Mouse (Mus musculus) limb, embryonic 11.5 days (tissue): ENCODE results near the gene Bmp7. TPM values are rescaled to one million over a fixed set of nuclear protein-coding genes. Genes with fewer than 3 reads are reported as not detected.

Experiments used
- ATAC-seq: fragments of 200-750 bp; cut with Nextera tagmentation; 2 replicates; pipeline ENCODE4 v1.8.0; 2017; ENCODE audit warnings: low read depth; ENCODE audit not compliant: insufficient number of reproducible peaks, low FRiP score, low TSS enrichment
- DNase-seq: peaks from one replicate; pipeline ENCODE4 v3.0.0-alpha.2; 2015; ENCODE audit warnings: low spot score
- H3K27ac ChIP-seq: fragments of 300-500 bp; sonication (generic); replicated peaks from 2 replicates; pipeline ENCODE4 v1.5.1; 2014; ENCODE audit warnings: low read depth, mild to moderate bottlenecking, low read length
- H3K27me3 ChIP-seq: fragments of 300-500 bp; sonication (generic); 2 replicates; pipeline ENCODE4 v1.6.1; 2014; ENCODE audit warnings: mild to moderate bottlenecking, low read length, mixed read lengths; ENCODE audit not compliant: control insufficient read depth, insufficient read depth
- H3K36me3 ChIP-seq: fragments of 300-500 bp; sonication (generic); 2 replicates; pipeline ENCODE4 v1.6.1; 2014; ENCODE audit warnings: mild to moderate bottlenecking, low read length, moderate library complexity, mixed read lengths; ENCODE audit not compliant: control insufficient read depth, insufficient read depth
- H3K4me1 ChIP-seq: fragments of 300-500 bp; sonication (generic); 2 replicates; pipeline ENCODE4 v1.6.1; 2014; ENCODE audit warnings: low read length, mixed read lengths; ENCODE audit not compliant: control insufficient read depth, insufficient read depth
- H3K4me2 ChIP-seq: fragments of 300-500 bp; sonication (generic); 2 replicates; pipeline ENCODE4 v1.6.1; 2014; ENCODE audit warnings: low read depth, mild to moderate bottlenecking, moderate library complexity; ENCODE audit not compliant: severe bottlenecking
- H3K4me3 ChIP-seq: fragments of 300-500 bp; sonication (generic); 2 replicates; pipeline ENCODE4 v1.5.1; 2014; ENCODE audit warnings: low read depth, low read length
- H3K9ac ChIP-seq: fragments of 300-500 bp; sonication (generic); 2 replicates; pipeline ENCODE4 v1.6.1; 2014; ENCODE audit warnings: mild to moderate bottlenecking, low read length
- H3K9me3 ChIP-seq: fragments of 300-500 bp; sonication (generic); 2 replicates; pipeline ENCODE4 v1.6.1; 2016; ENCODE audit warnings: low read length; ENCODE audit not compliant: control insufficient read depth
- WGBS: fragments of 180-500 bp; shearing (Covaris S2); extraction: QIAGEN DNeasy Blood & Tissue Kit; methylation state at CpG from one replicate; pipeline ENCODE4 v1.1.7; 2014; 5-methylcytosine and 5-hydroxymethylcytosine counted together
- polyA plus RNA-seq: library from polyadenylated mRNA; unstranded; fragments of >200 nt; fragmentation: Nextera tagmentation; extraction: Ambion mirVana; gene quantifications from 2 replicates; pipeline ENCODE4 v1.2.1, GENCODE M21; 2014

The Bmp7 gene
- 38.1 and 40.9 TPM in 2 replicates for polyA plus RNA-seq

DNA sequence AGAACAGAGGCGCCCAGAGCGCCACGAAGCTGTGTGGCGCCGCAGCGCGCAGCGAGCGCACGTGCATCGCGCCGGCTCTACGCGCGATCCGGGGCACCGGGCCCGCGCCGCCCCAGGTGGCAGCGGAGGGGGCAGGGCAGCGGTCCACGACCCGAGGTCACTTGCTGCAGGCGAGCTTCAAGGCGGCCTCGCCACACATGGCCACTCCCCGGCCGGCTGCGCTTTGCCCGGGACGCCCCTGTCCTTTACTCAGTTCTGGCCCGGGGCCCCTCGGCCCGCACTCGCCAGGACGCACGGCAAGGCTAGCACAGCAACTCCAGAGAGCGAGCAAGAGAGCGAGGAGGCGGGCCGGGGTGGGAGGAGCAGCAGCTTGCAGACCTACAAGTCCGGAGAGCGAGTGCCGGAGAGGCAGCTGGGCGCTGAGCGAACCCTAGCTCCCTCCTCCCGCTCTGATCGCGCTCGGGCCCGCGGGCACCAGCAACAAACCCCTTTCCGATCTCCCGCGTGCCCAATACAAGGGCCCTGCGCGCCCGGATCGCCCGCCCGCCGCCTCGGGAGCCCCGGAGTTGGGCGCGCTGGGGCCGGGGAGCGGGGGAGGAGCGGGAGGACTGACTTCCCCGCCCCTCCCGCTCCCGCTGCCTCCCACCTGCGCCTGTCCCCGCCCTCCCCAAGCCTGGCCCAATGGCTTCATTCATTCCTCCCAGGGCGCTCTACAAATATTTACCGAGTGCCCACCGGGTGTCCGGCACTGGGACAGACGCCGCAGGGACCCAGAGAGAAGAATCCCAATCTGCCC is at the start of gene Bmp7:
TSS of gene Bmp7 (minus strand) at position 319 of the 796 bp plus-strand sequence.
- ATAC-seq (peak; percentile 65), DNase-seq (peak; percentile 87)
- no peaks in the 10 kb centered on the region for H3K9me3 ChIP-seq
- WGBS, result under 1% methylated on average over 82 of the region's 82 CpGs
- no peaks in the 10 kb centered on the region for H3K36me3 ChIP-seq
- H3K4me1 ChIP-seq, result peaks cover 45% of the 10 kb centered on the region
- H3K27me3 ChIP-seq, result 0 out of 2 replicates have a peak, but pooled peaks cover 4% of the 10 kb centered on the region
- H3K27ac ChIP-seq, result peak within 1 kb of the TSS; percentile 91
- peak within 1 kb of the TSS; percentile 100 for H3K4me2 ChIP-seq
- H3K9ac ChIP-seq, result peak within 1 kb of the TSS; percentile 73
- peak within 1 kb of the TSS; percentile 69 for H3K4me3 ChIP-seq

DNA sequence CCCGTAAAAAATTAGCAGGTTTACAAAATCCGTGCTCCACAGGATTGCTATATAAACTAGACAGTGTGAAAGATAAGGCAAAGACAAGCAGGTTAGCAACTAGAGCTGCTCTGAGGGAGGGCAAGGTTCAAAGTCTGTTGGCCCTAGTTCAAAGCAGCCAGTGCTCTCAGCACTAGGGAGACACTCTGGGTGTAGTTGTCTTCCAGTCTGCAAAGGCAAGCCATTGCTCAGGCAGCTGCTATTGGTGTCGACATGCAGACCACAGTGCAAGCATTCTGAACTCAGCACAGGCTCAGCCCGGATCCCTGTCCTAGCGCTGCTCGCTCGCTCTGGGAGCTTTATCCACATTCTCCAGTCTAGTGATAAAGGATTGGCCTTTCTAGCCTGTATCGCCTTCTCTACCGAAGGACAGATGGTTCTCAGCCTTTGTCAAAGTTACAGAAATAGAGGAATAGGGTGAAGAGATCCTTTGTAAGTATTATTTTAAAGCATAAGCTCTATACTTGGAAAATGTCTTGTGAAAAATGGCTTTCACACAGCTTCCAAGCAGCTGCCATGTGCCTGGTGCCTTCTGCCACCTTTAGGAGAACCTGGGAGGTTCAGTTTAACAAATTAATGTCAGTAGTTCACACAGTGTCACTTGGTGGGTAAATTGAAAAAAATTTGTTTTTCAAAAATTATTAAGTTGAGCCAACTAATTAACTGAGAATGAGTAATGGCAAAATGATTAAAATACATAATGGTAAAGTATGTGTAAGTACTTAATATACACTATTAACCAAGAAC is 42.8 kb upstream of the Bmp7 start:
- Histone ChIP-seq H3K36me3 (no peaks in the 10 kb centered on the region), H3K4me3 (no peak overlapping the region), H3K27me3 (no peaks in the 10 kb centered on the region), H3K9ac (no peak overlapping the region), H3K4me1 (no peaks in the 10 kb centered on the region), H3K9me3 (no peaks in the 10 kb centered on the region), H3K27ac (no peak overlapping the region), H3K4me2 (no peak overlapping the region)
- 77% methylated on average over 9 of the region's 9 CpGs for WGBS
- DNase-seq (no peak), ATAC-seq (no peak)

GRCm38 (mm10) chr2:172979666-172980345 is 39.7 kb upstream of the Bmp7 start:
- H3K4me1 ChIP-seq, result peaks cover 13% of the 10 kb centered on the region
- DNase-seq, result no peak
- H3K4me2 ChIP-seq, result no peak overlapping the region
- 94% methylated on average over 43 of the region's 43 CpGs for WGBS
- no peak overlapping the region for H3K9ac ChIP-seq
- H3K27me3 ChIP-seq, result no peaks in the 10 kb centered on the region
- no peak overlapping the region for H3K4me3 ChIP-seq
- no peaks in the 10 kb centered on the region for H3K36me3 ChIP-seq
- H3K9me3 ChIP-seq, result no peaks in the 10 kb centered on the region
- H3K27ac ChIP-seq, result no peak overlapping the region
- ATAC-seq, result no peak

DNA sequence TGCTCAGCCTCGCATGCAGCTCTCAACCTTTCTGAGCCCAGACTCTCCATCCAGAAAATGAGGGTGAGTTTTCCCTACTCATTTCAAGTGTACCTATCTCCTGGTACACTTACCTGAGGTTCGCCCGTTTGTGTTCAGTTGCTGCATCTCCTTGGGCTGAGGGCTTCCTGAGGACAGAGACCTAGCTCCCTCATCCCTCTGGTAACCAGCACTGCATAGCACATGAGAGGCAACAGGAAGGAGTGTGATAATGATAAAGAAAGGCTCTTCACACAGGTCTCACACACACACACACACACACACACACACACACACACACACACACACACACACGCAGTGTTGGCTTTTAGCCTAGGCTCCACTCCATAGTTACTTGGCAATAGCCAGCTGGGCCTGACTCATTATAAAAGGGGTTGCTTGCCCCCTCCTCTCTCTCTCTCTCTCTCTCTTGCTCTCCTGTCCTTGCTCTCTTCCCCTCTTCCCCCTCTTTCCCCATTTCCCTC is 38.1 kb upstream of the Bmp7 start:
- no peak overlapping the region for H3K4me3 ChIP-seq
- no peak overlapping the region for H3K4me2 ChIP-seq
- DNase-seq (no peak), ATAC-seq (no peak)
- peaks cover 13% of the 10 kb centered on the region for H3K4me1 ChIP-seq
- H3K36me3 ChIP-seq, result no peaks in the 10 kb centered on the region
- no peaks in the 10 kb centered on the region for H3K27me3 ChIP-seq
- H3K9me3 ChIP-seq, result no peaks in the 10 kb centered on the region
- 63% methylated on average over 4 of the region's 4 CpGs for WGBS
- no peak overlapping the region for H3K27ac ChIP-seq
- no peak overlapping the region; the same call in 1 of the 2 replicates for H3K9ac ChIP-seq

DNA sequence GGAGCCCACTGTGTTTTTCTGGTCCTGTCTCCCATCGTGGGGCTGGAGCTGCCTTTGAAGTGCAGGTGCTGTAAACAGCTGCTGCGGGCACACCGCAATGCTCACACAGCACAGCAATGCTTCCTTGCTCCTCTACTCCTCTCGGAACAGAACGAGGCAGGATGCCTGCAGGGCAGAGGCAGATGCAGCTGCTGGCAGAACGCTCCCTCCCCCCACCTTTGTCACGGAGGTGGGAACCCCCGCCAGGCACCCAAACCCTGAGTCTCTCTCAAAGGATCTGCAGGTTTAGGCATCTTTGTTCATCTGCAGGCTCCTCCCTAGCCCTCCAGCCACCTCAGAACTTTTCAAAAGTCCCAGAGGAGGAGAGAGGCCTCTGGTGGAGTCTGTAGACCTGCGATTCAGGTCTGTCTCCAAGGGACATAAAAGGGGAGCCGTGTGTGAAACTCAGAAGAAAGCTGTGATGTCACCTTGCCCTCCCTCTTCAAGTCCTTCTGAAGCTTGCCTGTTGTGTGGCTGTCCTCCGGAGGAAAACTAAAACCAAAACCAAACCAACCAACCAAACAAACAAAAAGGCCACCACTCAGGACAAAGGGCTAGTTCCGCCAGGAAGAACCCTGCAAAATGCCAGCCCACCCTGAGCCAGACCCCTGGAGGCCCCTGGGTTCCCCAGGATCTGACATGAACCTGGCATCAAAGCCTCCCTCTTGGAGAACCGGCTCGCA is 37.4 kb upstream of the Bmp7 start, which contains the start of gene Spo11:
TSS of gene Spo11 (plus strand) at position 292 of the 722 bp plus-strand sequence.
- Histone ChIP-seq H3K9ac (peak within 1 kb of the TSS; percentile 8; the same call in 1 of the 2 replicates), H3K27ac (peak within 1 kb of the TSS; percentile 48; the same call in 1 of the 2 replicates), H3K4me3 (no peak within 1 kb of the TSS), H3K4me1 (peaks cover 13% of the 10 kb centered on the region), H3K27me3 (no peaks in the 10 kb centered on the region), H3K36me3 (no peaks in the 10 kb centered on the region), H3K9me3 (no peaks in the 10 kb centered on the region), H3K4me2 (peak within 1 kb of the TSS; percentile 32; the same call in 1 of the 2 replicates)
- peak; percentile 56; the same call in 1 of the 2 replicates for ATAC-seq
- WGBS, result 11% methylated on average over 14 of the region's 14 CpGs
- DNase-seq, result peak; percentile 70

GRCm38 (mm10) chr2:172976661-172977238 is 36.6 kb upstream of the Bmp7 start:
- WGBS, result 35% methylated on average over 7 of the region's 7 CpGs
- peaks cover 13% of the 10 kb centered on the region for H3K4me1 ChIP-seq
- no peak overlapping the region for H3K4me3 ChIP-seq
- no peaks in the 10 kb centered on the region for H3K36me3 ChIP-seq
- no peaks in the 10 kb centered on the region for H3K9me3 ChIP-seq
- peak overlapping the region; percentile 48; the same call in 1 of the 2 replicates for H3K27ac ChIP-seq
- 0 out of 2 replicates have a peak overlapping the region, but pooled peaks have one; percentile 8 for H3K9ac ChIP-seq
- no peaks in the 10 kb centered on the region for H3K27me3 ChIP-seq
- no peak for DNase-seq
- peak overlapping the region; percentile 32; the same call in 1 of the 2 replicates for H3K4me2 ChIP-seq
- ATAC-seq, result no peak

DNA sequence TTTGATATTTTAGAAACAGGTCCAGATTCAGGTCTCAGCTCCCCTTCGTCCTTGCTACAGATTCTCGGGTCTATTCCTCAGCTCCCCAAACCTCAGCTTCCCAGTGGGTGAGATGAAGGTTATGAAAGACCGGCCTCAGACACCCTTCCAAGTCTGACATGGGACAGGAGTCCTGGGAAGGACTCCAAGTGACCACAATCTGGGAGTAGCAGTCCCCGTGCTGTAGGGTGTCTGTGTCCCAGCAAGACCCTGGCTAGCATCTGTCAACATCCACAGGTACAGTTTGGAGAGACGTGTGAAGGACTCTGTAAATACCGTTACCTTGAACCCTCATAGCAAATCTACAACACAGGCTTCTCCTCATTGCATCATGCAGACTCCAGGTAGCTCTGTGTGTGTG is 35.0 kb upstream of the Bmp7 start:
- no peaks in the 10 kb centered on the region for H3K9me3 ChIP-seq
- WGBS, result 85% methylated on average over 6 of the region's 6 CpGs
- H3K4me1 ChIP-seq, result peaks cover 13% of the 10 kb centered on the region
- no peak overlapping the region for H3K27ac ChIP-seq
- ATAC-seq, result no peak
- H3K9ac ChIP-seq, result no peak overlapping the region
- H3K4me2 ChIP-seq, result no peak overlapping the region
- no peaks in the 10 kb centered on the region for H3K27me3 ChIP-seq
- H3K36me3 ChIP-seq, result no peaks in the 10 kb centered on the region
- DNase-seq, result no peak
- no peak overlapping the region for H3K4me3 ChIP-seq
